Mouse (Mus musculus) liver, embryonic 14.5 days (tissue): ENCODE measurements around the gene Spindoc. TPM values are rescaled to one million over a fixed set of nuclear protein-coding genes. Genes with fewer than 3 reads are reported as not detected.

ENCODE experiments used
- ATAC-seq: fragments of 200-750 bp; cut with Nextera tagmentation; 2 replicates; pipeline ENCODE4 v1.8.0; 2017; ENCODE audit warnings: moderate number of reproducible peaks, mild to moderate bottlenecking, moderate library complexity; ENCODE audit not compliant: insufficient read depth
- DNase-seq, 3 experiments: peaks; one replicate each; pipeline ENCODE4 v3.0.0-alpha.2; 2012 to 2013; ENCODE audit warnings: low read depth in 3 of 3, low spot score in 3 of 3
- H3K27ac ChIP-seq: fragments of 300-500 bp; sonication (generic); 2 replicates; pipeline ENCODE4 v1.5.1; 2014; ENCODE audit warnings: moderate library complexity, mild to moderate bottlenecking, control low read depth, inconsistent platforms
- H3K27me3 ChIP-seq: fragments of 300-500 bp; sonication (generic); 2 replicates; pipeline ENCODE4 v1.6.1; 2014; ENCODE audit warnings: mild to moderate bottlenecking, low read length, moderate library complexity; ENCODE audit not compliant: control insufficient read depth, insufficient read depth
- H3K36me3 ChIP-seq: fragments of 300-500 bp; sonication (generic); replicated peaks from 2 replicates; pipeline ENCODE4 v1.6.1; 2014; ENCODE audit warnings: low read depth; ENCODE audit not compliant: control insufficient read depth, insufficient read depth
- H3K4me1 ChIP-seq, 2 experiments: fragments of 200-500 bp in 1 of 2; fragments of 300-500 bp in 1 of 2; sonication (generic) in 1 of 2; replicated peaks; 2 replicates each; pipeline ENCODE4 v1.6.1; 2012 to 2014; ENCODE audit warnings: antibody characterized with exemption in 1 of 2, inconsistent platforms in 1 of 2, low read length in 1 of 2; ENCODE audit not compliant: control insufficient read depth in 2 of 2, insufficient read depth in 2 of 2
- H3K4me2 ChIP-seq: fragments of 300-500 bp; sonication (generic); 2 replicates; pipeline ENCODE4 v1.6.1; 2014; ENCODE audit warnings: low read depth, mild to moderate bottlenecking, control low read depth, moderate library complexity
- H3K4me3 ChIP-seq, 2 experiments: fragments of 200-500 bp in 1 of 2; fragments of 300-500 bp in 1 of 2; sonication (generic) in 1 of 2; 2 replicates each; pipeline ENCODE4 v1.5.1; 2012 to 2014; ENCODE audit warnings: low read depth in 2 of 2, low read length in 2 of 2, mild to moderate bottlenecking in 2 of 2, control low read depth in 1 of 2, inconsistent platforms in 1 of 2, moderate library complexity in 1 of 2; ENCODE audit not compliant: insufficient read depth in 1 of 2
- H3K9ac ChIP-seq: fragments of 300-500 bp; sonication (generic); replicated peaks from 2 replicates; pipeline ENCODE4 v1.6.1; 2014; ENCODE audit warnings: mild to moderate bottlenecking, control low read depth, moderate library complexity
- H3K9me3 ChIP-seq: fragments of 300-500 bp; sonication (generic); 2 replicates; pipeline ENCODE4 v1.6.1; 2016; ENCODE audit warnings: low read length, mixed read lengths; ENCODE audit not compliant: control insufficient read depth
- CTCF ChIP-seq: IDR thresholded peaks from 2 replicates; pipeline ENCODE4 v1.5.1; 2016; ENCODE audit warnings: antibody characterized with exemption, low read depth, control low read depth
- EP300 ChIP-seq: IDR thresholded peaks from 2 replicates; pipeline ENCODE4 v1.6.1; 2016; ENCODE audit warnings: antibody characterized with exemption, low read depth
- WGBS: fragments of 180-500 bp; shearing (Covaris S2); extraction: QIAGEN DNeasy Blood & Tissue Kit; methylation state at CpG from one replicate; pipeline ENCODE4 v1.1.7; 2014; ENCODE audit not compliant: insufficient replicate concordance; 5-methylcytosine and 5-hydroxymethylcytosine counted together
- polyA plus RNA-seq, 2 experiments: library from polyadenylated mRNA; depleted of rRNA in 1 of 2; stranded (reverse) in 1 of 2; unstranded in 1 of 2; fragments of >200 nt; fragmentation: Nextera tagmentation in 1 of 2; extraction: Ambion mirVana in 1 of 2; gene quantifications; 2 replicates each; pipeline versions ENCODE4 v1.2.1 to v1.2.3; 2012 to 2014

Spindoc gene
- polyA plus RNA-seq, 2 experiments, result 2.2 to 2.5 TPM

DNA sequence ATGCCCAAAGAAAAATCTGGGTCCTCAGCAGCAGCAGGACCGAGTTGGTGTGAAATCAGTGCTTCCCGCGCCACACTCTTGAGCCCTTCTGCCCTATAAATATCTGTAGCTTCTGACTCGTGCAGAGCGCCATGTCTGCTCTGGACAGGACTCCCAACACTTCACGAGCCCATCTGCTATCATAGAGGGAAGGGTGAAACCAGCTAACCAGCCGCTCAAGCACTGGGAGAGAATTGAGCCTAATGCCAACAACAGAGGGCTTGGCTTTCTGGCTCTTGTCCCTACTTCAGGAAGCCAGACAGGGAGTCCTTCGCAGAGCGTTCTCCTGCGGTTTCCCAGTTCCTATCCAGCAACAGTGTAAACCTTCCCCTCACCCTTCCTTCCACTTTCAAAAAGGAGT is 71.5 kb downstream of the Spindoc start:
- H3K4me3 ChIP-seq, result no peak overlapping the region
- DNase-seq, result no peak
- TF ChIP-seq CTCF (no peak), EP300 (no peak)

GRCm38 (mm10) chr19:7310704-7311103 is 72.1 kb downstream of the Spindoc start:
- Histone ChIP-seq H3K4me2 (peak overlapping the region; percentile 3), H3K27ac (peak overlapping the region; percentile 32; the same call in 1 of the 2 replicates), H3K27me3 (no peaks in the 10 kb centered on the region), H3K9ac (peak overlapping the region; percentile 20; the same call in 1 of the 2 replicates), H3K36me3 (no peaks in the 10 kb centered on the region), H3K4me3 (no peak overlapping the region), H3K4me1 (peaks cover 71 to 73% of the 10 kb centered on the region in 2 experiments), H3K9me3 (no peaks in the 10 kb centered on the region)
- WGBS, result 20% methylated on average over 5 of the region's 5 CpGs
- peak; percentile 51 for TF ChIP-seq CTCF
- peak; percentile 72 for TF ChIP-seq EP300
- DNase-seq, result peak; percentile 43 to 60 (median 52)
- ATAC-seq, result peak; percentile 77

More for the DNA sequence above, 71.5 kb downstream of the Spindoc start:
- Histone ChIP-seq H3K27ac (no peak overlapping the region), H3K27me3 (no peaks in the 10 kb centered on the region), H3K36me3 (no peaks in the 10 kb centered on the region), H3K4me2 (peak overlapping the region; percentile 3; the same call in 1 of the 2 replicates), H3K4me1 (peaks cover 70 to 71% of the 10 kb centered on the region in 2 experiments), H3K9ac (no peak overlapping the region), H3K9me3 (no peaks in the 10 kb centered on the region)
- 23% methylated on average over 10 of the region's 10 CpGs for WGBS
- no peak for ATAC-seq

GRCm38 (mm10) chr19:7309738-7310330 is 73.0 kb downstream of the Spindoc start:
- no peak overlapping the region; the same call in 1 of the 2 replicates for H3K27ac ChIP-seq

GRCm38 (mm10) chr19:7307995-7308770 is 74.6 kb downstream of the Spindoc start:
- Histone ChIP-seq H3K4me3 (peak overlapping the region in 1 of 2 experiments; percentile 6; a peak in 1 of 4 replicates), H3K9me3 (no peaks in the 10 kb centered on the region)
- 12% methylated on average over 8 of the region's 8 CpGs for WGBS

More at GRCm38 (mm10) chr19:7309738-7310330, 73.0 kb downstream of the Spindoc start:
- no peaks in the 10 kb centered on the region for H3K9me3 ChIP-seq
- H3K36me3 ChIP-seq, result no peaks in the 10 kb centered on the region
- peaks cover 75 to 76% of the 10 kb centered on the region in 2 experiments for H3K4me1 ChIP-seq
- TF ChIP-seq CTCF (no peak), EP300 (no peak)
- H3K27me3 ChIP-seq, result no peaks in the 10 kb centered on the region
- no peak overlapping the region for H3K9ac ChIP-seq
- no peak overlapping the region for H3K4me3 ChIP-seq
- ATAC-seq (no peak), DNase-seq (no peak)
- H3K4me2 ChIP-seq, result no peak overlapping the region; the same call in 1 of the 2 replicates
- WGBS, result 38% methylated on average over 2 of the region's 2 CpGs

DNA sequence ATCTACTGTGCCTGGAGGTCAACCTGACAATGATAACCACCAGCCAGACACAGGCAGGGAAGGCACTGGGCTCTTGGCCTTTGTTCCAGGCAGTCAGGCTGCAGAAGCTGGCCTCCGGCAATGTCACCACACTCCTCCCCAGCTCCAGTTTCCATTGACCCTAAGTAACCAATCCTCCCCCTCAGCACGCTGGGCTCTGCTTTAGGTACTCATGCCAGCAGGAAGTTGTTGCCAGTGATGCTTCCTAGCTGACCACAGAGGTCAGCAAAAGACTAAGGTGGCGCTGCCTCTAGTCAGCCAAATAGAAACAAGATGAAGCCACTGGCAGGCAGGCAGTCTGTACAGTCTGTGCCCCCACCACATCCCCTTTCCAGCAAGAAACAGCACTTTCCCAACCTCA is 75.8 kb downstream of the Spindoc start:
- no peak for TF ChIP-seq CTCF
- TF ChIP-seq EP300, result no peak
- Histone ChIP-seq H3K9ac (no peak overlapping the region), H3K4me3 (no peak overlapping the region), H3K4me1 (peaks cover 68 to 72% of the 10 kb centered on the region in 2 experiments), H3K27ac (no peak overlapping the region), H3K9me3 (no peaks in the 10 kb centered on the region), H3K4me2 (no peak overlapping the region), H3K36me3 (no peaks in the 10 kb centered on the region), H3K27me3 (no peaks in the 10 kb centered on the region)
- ATAC-seq (no peak), DNase-seq (no peak)
- 66% methylated on average over 3 of the region's 3 CpGs for WGBS

More at GRCm38 (mm10) chr19:7307995-7308770, 74.6 kb downstream of the Spindoc start:
- Histone ChIP-seq H3K27me3 (no peaks in the 10 kb centered on the region), H3K36me3 (no peaks in the 10 kb centered on the region), H3K27ac (peak overlapping the region; percentile 32), H3K4me1 (peaks cover 72 to 73% of the 10 kb centered on the region in 2 experiments), H3K4me2 (peak overlapping the region; percentile 69), H3K9ac (peak overlapping the region; percentile 29)
- peak; percentile 67; the same call in 1 of the 2 replicates for TF ChIP-seq EP300
- TF ChIP-seq CTCF, result no peak
- DNase-seq, result peak; percentile 40 to 54 (median 46)
- ATAC-seq, result peak; percentile 77
